Mouse (Mus musculus) myocyte (in vitro differentiated cells): ENCODE data around the gene Asic2.

ENCODE experiments used
- E2F4 ChIP-seq: IDR thresholded peaks from one replicate; pipeline ENCODE4 v1.6.1; 2011; ENCODE audit warnings: mild to moderate bottlenecking, control low read depth, moderate library complexity; ENCODE audit not compliant: insufficient read depth
- POLR2A ChIP-seq: IDR thresholded peaks from one replicate; pipeline ENCODE4 v1.6.1; 2011; ENCODE audit warnings: low read depth, mild to moderate bottlenecking, control low read depth, moderate library complexity; ENCODE audit not compliant: insufficient read length

- no peak for TF ChIP-seq POLR2A
- no peak for TF ChIP-seq E2F4
Observed at GRCm38 (mm10) chr11:81800899-81801298, 167.4 kb downstream of the Asic2 start.
